Mouse (Mus musculus): ENCODE measurements around the gene Apba3. TPM values are rescaled to one million over a fixed set of nuclear protein-coding genes. Genes with fewer than 3 reads are reported as not detected.

Apba3 gene
- polyA plus RNA-seq, 1 experiment, result 32.8 TPM

GRCm38 (mm10) chr10:81289811-81290210 is 23.1 kb downstream of the Apba3 start:
- 71% methylated on average over 14 of the region's 14 CpGs for WGBS
- Histone ChIP-seq H3K27ac (ENCODE audit: control insufficient read depth, insufficient read depth, low read depth, low read length, poor library complexity) (no peak overlapping the region), H3K4me3 (replicated peaks; ENCODE audit: control insufficient read depth, low read depth, low read length) (no peak overlapping the region), H3K4me1 (ENCODE audit: control insufficient read depth, insufficient read depth, low read length) (peaks cover 7% of the 10 kb centered on the region)
- TF ChIP-seq POLR2A (IDR thresholded peaks at IDR 0.05; ENCODE audit: borderline replicate concordance, control insufficient read depth, low read depth, low read length) (no peak), CTCF (IDR thresholded peaks at IDR 0.05; ENCODE audit: control insufficient read depth, insufficient read depth, low read length) (no peak)

GRCm38 (mm10) chr10:81290698-81291460 is 24.1 kb downstream of the Apba3 start:
- TF ChIP-seq POLR2A (IDR thresholded peaks at IDR 0.05; ENCODE audit: borderline replicate concordance, control insufficient read depth, low read depth, low read length), result 0 out of 2 replicates have a peak, but pooled peaks have one; percentile 21
- no peak for TF ChIP-seq CTCF (IDR thresholded peaks at IDR 0.05; ENCODE audit: control insufficient read depth, insufficient read depth, low read length)
- Histone ChIP-seq H3K4me1 (ENCODE audit: control insufficient read depth, insufficient read depth, low read length) (peaks cover 10% of the 10 kb centered on the region), H3K27ac (ENCODE audit: control insufficient read depth, insufficient read depth, low read depth, low read length, poor library complexity) (peak overlapping the region; percentile 76), H3K4me3 (replicated peaks; ENCODE audit: control insufficient read depth, low read depth, low read length) (peak overlapping the region; percentile 3)
- WGBS, result 20% methylated on average over 24 of the region's 24 CpGs

DNA sequence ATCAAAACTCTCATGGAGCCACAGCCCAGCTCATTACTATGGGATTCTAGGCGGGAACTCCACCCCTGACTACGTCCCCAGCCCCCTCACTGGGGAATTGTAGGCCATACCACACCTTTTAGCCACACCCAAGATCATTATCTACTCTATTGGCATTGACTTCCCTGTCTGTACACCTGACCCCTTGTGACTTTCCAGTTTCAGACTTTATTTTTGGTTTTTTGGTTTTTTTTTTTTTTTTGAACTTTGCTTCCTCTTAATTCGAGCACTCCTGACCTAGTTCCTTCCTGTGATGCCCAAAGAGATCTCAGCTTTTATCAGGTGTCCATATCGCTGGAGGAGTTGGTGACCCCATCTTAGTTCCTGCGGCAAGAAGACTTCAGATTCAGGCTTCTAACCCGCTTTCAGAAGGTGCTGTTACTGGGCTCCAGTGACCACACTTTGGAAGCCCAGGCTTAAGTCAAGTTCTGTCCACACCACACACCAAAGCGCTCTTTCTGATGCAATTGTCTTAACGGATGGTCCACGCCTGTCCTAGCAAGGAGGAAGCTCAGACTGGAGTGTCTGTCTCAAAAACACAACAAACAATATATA is 24.8 kb downstream of the Apba3 start, which contains the start of gene Tjp3:
Tjp3 (minus strand) TSS at position 71 of the 594 bp plus-strand sequence.
- peak within 1 kb of the TSS; percentile 76 for H3K27ac ChIP-seq (ENCODE audit: control insufficient read depth, insufficient read depth, low read depth, low read length, poor library complexity)
- 18% methylated on average over 9 of the region's 9 CpGs for WGBS
- H3K4me1 ChIP-seq (ENCODE audit: control insufficient read depth, insufficient read depth, low read length), result peaks cover 17% of the 10 kb centered on the region
- TF ChIP-seq CTCF (IDR thresholded peaks at IDR 0.05; ENCODE audit: control insufficient read depth, insufficient read depth, low read length), result no peak
- TF ChIP-seq POLR2A (IDR thresholded peaks at IDR 0.05; ENCODE audit: borderline replicate concordance, control insufficient read depth, low read depth, low read length), result no peak
- peak within 1 kb of the TSS; percentile 3 for H3K4me3 ChIP-seq (replicated peaks; ENCODE audit: control insufficient read depth, low read depth, low read length)

DNA sequence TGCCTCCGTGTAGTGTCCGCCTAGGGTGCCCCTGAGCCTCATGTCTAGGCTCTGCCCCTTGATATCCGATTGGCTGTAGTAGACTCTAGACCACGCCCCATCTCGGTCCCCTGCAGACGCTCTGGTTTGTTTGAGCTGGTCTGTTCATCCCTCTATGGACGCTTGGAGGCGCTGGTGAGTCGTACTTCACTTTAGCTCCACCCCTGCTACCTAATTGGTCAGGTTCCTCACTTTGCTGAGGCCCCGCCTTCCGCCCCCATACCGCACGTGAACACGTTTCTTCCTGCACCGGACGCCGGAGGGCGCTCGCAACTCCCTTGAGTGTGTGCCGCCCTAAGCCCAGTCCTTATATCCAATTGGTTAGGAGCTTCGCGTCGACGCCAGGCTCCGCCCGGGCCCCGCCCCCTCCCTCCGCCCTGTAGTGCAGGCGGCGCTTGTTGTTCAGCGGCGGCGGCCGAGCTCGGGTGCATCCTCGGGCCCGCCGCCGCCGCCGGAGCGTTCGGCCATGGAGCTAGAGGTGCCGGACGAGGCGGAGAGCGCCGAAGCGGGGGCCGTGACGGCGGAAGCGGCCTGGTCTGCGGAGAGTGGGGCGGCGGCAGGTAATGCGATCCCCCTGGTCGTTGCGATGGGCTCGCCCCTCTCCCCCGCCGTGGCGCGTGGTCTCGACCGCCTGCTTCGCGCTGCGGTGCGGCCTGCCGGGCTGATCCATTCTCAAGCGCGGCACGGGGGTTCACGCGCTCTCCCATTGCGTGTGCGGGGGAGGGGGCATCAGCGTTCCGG is 26.0 kb downstream of the Apba3 start, which contains the start of gene Pip5k1c:
Pip5k1c (plus strand) TSS at position 410 of the 780 bp plus-strand sequence.
- peak; percentile 68; the same call in 1 of the 2 replicates for TF ChIP-seq POLR2A (IDR thresholded peaks at IDR 0.05; ENCODE audit: borderline replicate concordance, control insufficient read depth, low read depth, low read length)
- peak; percentile 87 for TF ChIP-seq CTCF (IDR thresholded peaks at IDR 0.05; ENCODE audit: control insufficient read depth, insufficient read depth, low read length)
- H3K4me1 ChIP-seq (ENCODE audit: control insufficient read depth, insufficient read depth, low read length), result peaks cover 18% of the 10 kb centered on the region
- peak within 1 kb of the TSS; percentile 97 for H3K27ac ChIP-seq (ENCODE audit: control insufficient read depth, insufficient read depth, low read depth, low read length, poor library complexity)
- H3K4me3 ChIP-seq (replicated peaks; ENCODE audit: control insufficient read depth, low read depth, low read length), result peak within 1 kb of the TSS; percentile 81
- under 1% methylated on average over 80 of the region's 80 CpGs for WGBS

- Histone ChIP-seq H3K27ac (ENCODE audit: control insufficient read depth, insufficient read depth, low read depth, low read length, poor library complexity) (peak overlapping the region; percentile 97), H3K4me3 (replicated peaks; ENCODE audit: control insufficient read depth, low read depth, low read length) (peak overlapping the region; percentile 81), H3K4me1 (ENCODE audit: control insufficient read depth, insufficient read depth, low read length) (peaks cover 22% of the 10 kb centered on the region)
- 1% methylated on average over 25 of the region's 25 CpGs for WGBS
- TF ChIP-seq CTCF (IDR thresholded peaks at IDR 0.05; ENCODE audit: control insufficient read depth, insufficient read depth, low read length) (no peak), POLR2A (IDR thresholded peaks at IDR 0.05; ENCODE audit: borderline replicate concordance, control insufficient read depth, low read depth, low read length) (no peak)
Measured at GRCm38 (mm10) chr10:81293334-81294030, 26.7 kb downstream of the Apba3 start.

GRCm38 (mm10) chr10:81294442-81294841 is 27.7 kb downstream of the Apba3 start:
- peaks cover 29% of the 10 kb centered on the region for H3K4me1 ChIP-seq (ENCODE audit: control insufficient read depth, insufficient read depth, low read length)
- no peak for TF ChIP-seq POLR2A (IDR thresholded peaks at IDR 0.05; ENCODE audit: borderline replicate concordance, control insufficient read depth, low read depth, low read length)
- TF ChIP-seq CTCF (IDR thresholded peaks at IDR 0.05; ENCODE audit: control insufficient read depth, insufficient read depth, low read length), result no peak
- H3K4me3 ChIP-seq (replicated peaks; ENCODE audit: control insufficient read depth, low read depth, low read length), result peak overlapping the region; percentile 20
- no peak overlapping the region for H3K27ac ChIP-seq (ENCODE audit: control insufficient read depth, insufficient read depth, low read depth, low read length, poor library complexity)
- 25% methylated on average over 8 of the region's 8 CpGs for WGBS

DNA sequence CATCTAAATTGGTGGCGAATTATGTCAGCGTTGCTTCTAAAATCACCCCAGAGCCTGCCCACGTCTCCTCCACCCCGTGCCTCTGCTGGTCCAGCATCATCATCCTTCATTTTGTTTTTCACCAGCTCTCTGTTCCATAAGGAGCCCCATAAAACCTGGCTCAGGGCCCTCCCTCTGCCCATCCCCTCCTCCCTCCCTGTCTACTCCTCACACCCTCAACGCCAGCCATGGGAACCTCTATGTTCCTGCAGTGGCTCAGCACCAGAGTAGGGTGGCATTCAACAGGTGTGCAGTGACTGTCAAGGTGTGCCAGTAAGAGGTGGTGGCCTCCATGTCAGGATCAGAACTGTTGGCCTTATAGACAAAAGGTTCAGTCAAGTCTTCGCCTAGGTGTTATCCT is 28.4 kb downstream of the Apba3 start:
- WGBS, result 80% methylated on average over 6 of the region's 6 CpGs
- Histone ChIP-seq H3K4me3 (replicated peaks; ENCODE audit: control insufficient read depth, low read depth, low read length) (no peak overlapping the region), H3K27ac (ENCODE audit: control insufficient read depth, insufficient read depth, low read depth, low read length, poor library complexity) (no peak overlapping the region), H3K4me1 (ENCODE audit: control insufficient read depth, insufficient read depth, low read length) (peaks cover 36% of the 10 kb centered on the region)
- TF ChIP-seq POLR2A (IDR thresholded peaks at IDR 0.05; ENCODE audit: borderline replicate concordance, control insufficient read depth, low read depth, low read length), result no peak
- TF ChIP-seq CTCF (IDR thresholded peaks at IDR 0.05; ENCODE audit: control insufficient read depth, insufficient read depth, low read length), result no peak
